Mouse (Mus musculus): ENCODE data around the gene Atp5h. TPM values are rescaled to one million over a fixed set of nuclear protein-coding genes. Genes with fewer than 3 reads are reported as not detected.
A peak's percentile ranks its signal among the peaks of the same experiment; 100 is the strongest.

Atp5h gene
- polyA plus RNA-seq, 1 experiment from 2014 or later, result 1,004 TPM

DNA sequence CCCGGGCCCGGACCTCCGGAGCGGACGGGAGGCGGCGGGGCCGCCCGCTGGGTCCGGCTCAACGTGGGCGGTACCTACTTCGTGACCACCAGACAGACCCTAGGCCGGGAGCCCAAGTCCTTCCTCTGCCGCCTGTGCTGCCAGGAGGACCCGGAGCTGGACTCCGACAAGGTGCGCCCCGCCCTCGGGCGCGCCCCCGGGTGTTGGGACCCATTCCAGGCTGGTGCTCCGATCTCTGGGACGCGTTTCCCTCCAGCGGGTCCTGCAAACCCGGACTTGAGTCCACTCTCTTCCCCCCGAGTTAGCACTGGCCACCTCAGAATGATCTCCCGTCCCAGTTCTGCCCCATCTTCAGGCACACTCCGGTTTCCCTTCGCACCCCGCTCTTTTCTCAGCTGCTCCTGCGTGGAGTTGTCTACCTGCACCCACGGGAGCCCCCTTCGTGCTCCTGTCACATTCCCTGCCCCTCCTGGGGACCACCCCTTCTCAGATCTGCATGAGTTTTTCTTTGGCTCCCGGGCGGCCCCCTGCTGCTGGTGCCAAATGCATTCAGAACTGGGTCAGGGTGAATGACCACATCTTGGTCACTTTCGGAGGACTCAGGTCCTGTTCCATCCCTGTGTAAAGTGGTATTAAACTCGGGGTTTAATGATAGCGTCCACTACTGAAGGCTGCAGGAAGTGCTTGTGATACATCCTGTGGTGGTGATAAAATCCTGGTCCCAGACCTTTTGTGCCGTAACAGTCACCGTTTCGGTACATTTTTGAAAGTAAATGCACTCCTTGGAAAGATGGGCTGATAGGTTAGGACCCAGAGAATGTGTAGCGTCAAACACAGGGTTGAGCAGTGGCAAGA is 801 bp upstream of the Atp5h start:
- Histone ChIP-seq H3K27me3 (no peaks in the 10 kb centered on the region), H3K36me3 (peaks cover 54% of the 10 kb centered on the region), H3K27ac (peak overlapping the region; percentile 90), H3K9me3 (replicated peaks) (no peaks in the 10 kb centered on the region), H3K4me1 (peaks cover 37% of the 10 kb centered on the region), H3K4me2 (peak overlapping the region; percentile 75), H3K9ac (peak overlapping the region; percentile 94), H3K4me3 (replicated peaks) (peak overlapping the region; percentile 91)
- ATAC-seq (replicated peaks; ENCODE audit: low FRiP score), result peak; percentile 77
- WGBS, result under 1% methylated on average over 45 of the region's 45 CpGs

DNA sequence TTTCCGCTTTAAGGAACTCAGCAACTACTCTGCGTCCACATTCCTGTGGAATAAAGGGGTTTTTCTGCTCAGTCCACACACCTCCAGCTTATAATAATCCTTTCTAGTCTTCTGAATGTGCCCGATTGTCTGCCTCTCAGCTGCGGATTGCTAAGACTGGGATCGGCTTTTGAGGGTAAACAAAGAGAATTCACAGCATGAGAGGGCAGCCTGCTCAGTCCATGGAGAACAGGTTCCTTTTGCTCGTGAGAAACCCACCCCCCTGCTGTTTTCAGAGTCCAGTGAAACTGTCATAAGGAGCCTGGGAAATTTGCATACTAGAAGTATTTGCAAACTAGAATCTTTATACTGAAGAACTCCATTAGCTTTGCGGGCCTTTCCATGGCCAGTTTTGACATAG is 10.2 kb downstream of the Atp5h start:
- H3K4me3 ChIP-seq (replicated peaks), result no peak overlapping the region
- no peak for ATAC-seq (replicated peaks; ENCODE audit: low FRiP score)
- no peak overlapping the region for H3K27ac ChIP-seq
- H3K9me3 ChIP-seq (replicated peaks), result no peaks in the 10 kb centered on the region
- H3K27me3 ChIP-seq, result no peaks in the 10 kb centered on the region
- no peak overlapping the region for H3K4me2 ChIP-seq
- WGBS, result 88% methylated on average over 7 of the region's 7 CpGs
- H3K36me3 ChIP-seq, result peaks cover 56% of the 10 kb centered on the region
- peaks cover 27% of the 10 kb centered on the region for H3K4me1 ChIP-seq
- no peak overlapping the region for H3K9ac ChIP-seq

DNA sequence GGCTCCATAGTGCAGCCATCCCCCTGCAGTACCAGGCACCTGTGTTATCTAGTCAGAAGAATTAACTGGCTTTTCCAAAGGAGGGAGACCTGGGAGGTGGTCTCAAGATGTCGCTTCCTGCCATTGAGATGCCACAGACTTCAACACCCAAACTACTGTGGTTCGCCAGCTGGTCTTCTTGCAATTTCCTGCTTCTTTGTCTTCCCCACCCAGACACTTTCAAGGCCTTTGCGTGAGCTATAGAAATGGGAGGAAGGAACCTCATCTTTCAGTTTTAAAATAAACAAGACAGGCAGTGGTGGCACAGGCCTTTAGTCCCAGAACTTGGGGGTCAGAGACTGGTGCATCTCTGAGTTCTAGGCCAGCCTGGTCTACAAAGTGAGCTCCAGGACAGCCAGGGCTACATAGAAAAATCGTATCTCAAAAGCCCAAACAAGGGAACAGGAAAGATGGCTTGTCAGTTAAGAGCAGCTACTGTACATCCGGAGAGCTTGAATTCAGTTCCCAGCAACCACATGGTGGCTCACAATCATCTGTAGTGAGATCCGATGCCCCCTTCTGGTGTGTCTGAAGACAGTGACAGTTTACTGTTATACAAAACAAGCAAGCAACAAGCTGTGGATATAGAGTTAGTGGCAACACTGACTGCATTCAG is 11.4 kb downstream of the Atp5h start:
- no peak overlapping the region for H3K9ac ChIP-seq
- no peaks in the 10 kb centered on the region for H3K27me3 ChIP-seq
- peaks cover 56% of the 10 kb centered on the region for H3K36me3 ChIP-seq
- no peak overlapping the region for H3K4me2 ChIP-seq
- 83% methylated on average over 6 of the region's 6 CpGs for WGBS
- no peaks in the 10 kb centered on the region for H3K9me3 ChIP-seq (replicated peaks)
- no peak overlapping the region for H3K4me3 ChIP-seq (replicated peaks)
- no peak for ATAC-seq (replicated peaks; ENCODE audit: low FRiP score)
- peaks cover 29% of the 10 kb centered on the region for H3K4me1 ChIP-seq
- peak overlapping the region; percentile 45 for H3K27ac ChIP-seq

DNA sequence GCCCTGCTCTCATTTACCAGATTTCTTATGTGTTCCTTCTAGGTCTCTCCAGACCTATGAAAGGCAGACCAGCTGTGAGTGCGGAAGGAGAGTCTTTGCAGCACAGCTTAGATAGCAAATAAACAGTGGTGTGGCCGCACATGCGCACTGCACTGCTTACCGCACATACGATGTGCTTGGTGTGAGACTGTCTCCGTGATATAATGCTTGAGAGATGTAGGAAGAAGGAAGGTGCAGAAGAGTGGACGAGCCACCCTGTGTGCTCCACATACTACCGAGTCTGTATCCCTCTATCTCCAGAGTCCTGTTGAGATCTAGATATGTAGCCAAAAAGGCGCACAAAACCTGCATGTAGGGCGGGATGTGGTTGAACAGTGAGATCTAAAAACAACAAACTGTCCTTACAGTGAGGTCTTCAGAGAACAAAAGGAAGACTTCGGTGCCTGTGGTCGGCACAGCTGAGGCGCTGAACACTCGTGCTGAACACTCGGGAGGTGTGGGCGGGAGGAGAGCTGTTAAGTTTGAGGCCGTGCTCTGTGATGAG is 12.8 kb downstream of the Atp5h start:
- no peaks in the 10 kb centered on the region for H3K9me3 ChIP-seq (replicated peaks)
- H3K4me2 ChIP-seq, result no peak overlapping the region
- no peak overlapping the region for H3K27ac ChIP-seq
- 94% methylated on average over 17 of the region's 17 CpGs for WGBS
- no peaks in the 10 kb centered on the region for H3K27me3 ChIP-seq
- peaks cover 56% of the 10 kb centered on the region for H3K36me3 ChIP-seq
- H3K4me3 ChIP-seq (replicated peaks), result no peak overlapping the region
- peaks cover 27% of the 10 kb centered on the region for H3K4me1 ChIP-seq
- no peak overlapping the region for H3K9ac ChIP-seq
- ATAC-seq (replicated peaks; ENCODE audit: low FRiP score), result no peak

DNA sequence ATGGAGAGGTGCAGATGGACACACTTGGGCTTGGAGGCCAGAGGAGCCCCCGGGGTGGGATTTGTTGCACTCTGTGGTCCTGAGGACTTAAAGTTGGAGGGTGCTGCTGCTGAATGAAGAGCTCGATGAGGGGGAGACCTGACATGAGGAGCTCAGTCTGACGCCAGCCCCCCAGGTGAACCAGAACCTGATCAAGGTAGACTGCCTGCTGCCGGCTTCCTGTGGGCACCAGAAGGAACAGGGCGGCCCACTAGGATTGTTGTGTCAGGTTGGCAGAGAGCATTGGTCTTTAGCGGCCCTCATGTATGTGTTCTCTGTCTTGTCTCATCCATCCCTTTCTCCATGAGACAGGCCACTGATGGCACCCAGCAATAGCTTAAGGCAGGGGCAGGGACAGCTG is 14.0 kb downstream of the Atp5h start:
- peaks cover 15% of the 10 kb centered on the region for H3K4me1 ChIP-seq
- H3K27ac ChIP-seq, result no peak overlapping the region
- no peak overlapping the region for H3K4me2 ChIP-seq
- no peak overlapping the region for H3K9ac ChIP-seq
- WGBS, result 94% methylated on average over 6 of the region's 6 CpGs
- H3K36me3 ChIP-seq, result peaks cover 49% of the 10 kb centered on the region
- no peaks in the 10 kb centered on the region for H3K27me3 ChIP-seq
- ATAC-seq (replicated peaks; ENCODE audit: low FRiP score), result no peak
- no peak overlapping the region for H3K4me3 ChIP-seq (replicated peaks)
- H3K9me3 ChIP-seq (replicated peaks), result no peaks in the 10 kb centered on the region

DNA sequence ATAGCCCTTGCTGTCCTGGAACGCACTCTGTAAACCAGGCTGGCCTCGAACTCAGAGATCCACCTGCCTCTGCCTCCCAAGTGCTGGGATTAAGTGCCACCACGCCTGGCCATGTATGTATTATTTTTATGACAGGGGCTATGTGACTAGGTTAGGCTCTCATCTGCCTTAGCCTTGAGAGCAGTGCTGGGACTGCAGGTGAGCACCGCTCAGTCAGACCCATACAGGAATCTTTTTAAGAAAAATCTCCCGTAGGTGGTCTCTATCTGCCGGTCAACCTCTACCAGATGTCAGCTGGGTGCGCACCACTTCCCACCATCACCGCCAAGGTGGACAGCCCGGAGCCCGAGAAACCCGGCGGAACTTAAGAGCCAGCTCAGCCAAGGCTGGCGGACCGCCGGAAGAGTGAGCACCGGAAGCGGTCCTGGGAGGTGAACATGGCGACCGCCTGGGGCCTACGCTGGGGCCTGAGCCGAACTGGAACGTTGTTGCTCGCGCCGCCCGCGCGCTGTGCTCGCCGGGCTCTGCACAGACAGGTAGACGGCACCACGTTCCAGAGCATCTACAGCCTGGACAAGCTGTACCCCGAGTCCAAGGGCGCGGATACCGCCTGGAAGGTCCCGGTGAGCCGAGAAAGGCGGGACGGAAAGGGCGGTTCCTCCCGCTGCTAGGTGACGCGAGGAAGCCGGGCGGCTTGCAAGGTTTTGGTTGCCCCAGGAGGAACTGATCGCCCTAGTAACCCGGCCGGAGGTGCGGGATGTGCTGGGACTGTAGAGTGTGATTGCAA is 16.2 kb downstream of the Atp5h start, which contains the start of gene Mrpl58:
Gene Mrpl58 (plus strand): TSS at position 415 of the 787 bp plus-strand sequence.
- WGBS, result 3% methylated on average over 50 of the region's 50 CpGs
- H3K9me3 ChIP-seq (replicated peaks), result no peaks in the 10 kb centered on the region
- H3K36me3 ChIP-seq, result peaks cover 27% of the 10 kb centered on the region
- no peaks in the 10 kb centered on the region for H3K27me3 ChIP-seq
- peak within 1 kb of the TSS; percentile 77 for H3K4me2 ChIP-seq
- H3K4me1 ChIP-seq, result peaks cover 15% of the 10 kb centered on the region
- ATAC-seq (replicated peaks; ENCODE audit: low FRiP score), result peak; percentile 95
- peak within 1 kb of the TSS; percentile 87 for H3K27ac ChIP-seq
- peak within 1 kb of the TSS; percentile 82 for H3K9ac ChIP-seq
- H3K4me3 ChIP-seq (replicated peaks), result peak within 1 kb of the TSS; percentile 81

DNA sequence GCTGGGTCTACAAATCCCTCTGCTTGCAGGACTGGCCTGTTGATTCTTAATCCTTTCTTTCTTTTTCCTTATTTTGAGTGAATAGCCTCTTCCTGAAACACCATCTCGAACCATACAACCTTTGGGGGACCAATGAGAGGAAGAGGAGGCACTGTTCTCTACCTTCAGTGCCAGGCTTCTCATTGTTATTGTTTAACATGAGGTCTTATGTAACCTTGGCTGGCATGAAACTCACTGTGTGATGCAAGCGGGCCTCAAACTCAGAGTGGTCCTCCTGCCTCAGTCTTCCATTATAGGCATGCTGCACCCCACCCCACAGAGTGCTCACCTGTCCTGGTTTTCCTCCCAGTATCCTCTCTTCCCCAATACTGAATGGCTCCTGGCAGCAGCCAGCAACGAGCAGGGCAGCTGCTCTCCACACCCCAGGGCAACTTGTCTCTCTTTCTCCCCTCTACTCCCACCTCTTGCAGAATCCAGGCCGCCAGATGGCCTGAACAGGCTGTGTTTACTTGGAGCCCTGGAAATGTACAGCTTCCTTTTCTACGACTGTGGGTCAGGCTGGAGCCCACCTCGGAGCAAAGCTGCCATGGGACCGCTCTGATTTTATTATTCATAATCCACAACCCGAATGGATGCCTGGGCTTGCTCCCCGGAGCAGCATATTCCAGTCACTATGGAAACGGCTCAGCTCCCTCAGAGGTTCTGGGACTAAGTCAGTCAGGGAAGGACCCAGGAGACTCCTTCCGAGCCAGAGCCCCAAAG is 19.0 kb downstream of the Atp5h start:
- Histone ChIP-seq H3K4me3 (replicated peaks) (no peak overlapping the region), H3K4me1 (peaks cover 15% of the 10 kb centered on the region), H3K9ac (no peak overlapping the region), H3K36me3 (peaks cover 4% of the 10 kb centered on the region; the same call in 1 of the 2 replicates), H3K9me3 (replicated peaks) (no peaks in the 10 kb centered on the region), H3K27me3 (no peaks in the 10 kb centered on the region), H3K4me2 (no peak overlapping the region), H3K27ac (no peak overlapping the region)
- no peak for ATAC-seq (replicated peaks; ENCODE audit: low FRiP score)
- WGBS, result 45% methylated on average over 11 of the region's 11 CpGs

DNA sequence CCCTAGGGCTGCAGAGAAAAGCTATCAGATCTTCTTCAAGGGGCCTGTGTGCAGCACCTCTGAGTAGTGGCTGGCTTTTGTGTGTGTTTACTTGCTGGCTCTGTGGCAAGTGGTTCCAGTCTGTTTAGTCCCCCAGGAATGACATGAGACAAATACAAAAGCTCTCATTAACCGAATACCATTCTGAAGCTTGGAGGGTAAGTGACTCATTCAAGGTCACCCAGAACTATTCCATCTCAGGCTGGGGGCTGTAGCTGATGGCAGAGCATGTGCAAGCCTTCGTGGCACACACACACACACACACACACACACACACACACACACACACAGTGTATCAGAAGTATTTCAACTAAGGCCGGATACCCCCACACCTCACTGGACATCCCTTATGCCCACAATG is 19.6 kb downstream of the Atp5h start:
- peaks cover 15% of the 10 kb centered on the region for H3K4me1 ChIP-seq
- peaks cover 10% of the 10 kb centered on the region; the same call in 1 of the 2 replicates for H3K36me3 ChIP-seq
- H3K9ac ChIP-seq, result no peak overlapping the region
- H3K4me2 ChIP-seq, result no peak overlapping the region
- ATAC-seq (replicated peaks; ENCODE audit: low FRiP score), result no peak
- 70% methylated on average over 3 of the region's 3 CpGs for WGBS
- no peaks in the 10 kb centered on the region for H3K27me3 ChIP-seq
- H3K4me3 ChIP-seq (replicated peaks), result no peak overlapping the region
- no peaks in the 10 kb centered on the region for H3K9me3 ChIP-seq (replicated peaks)
- H3K27ac ChIP-seq, result no peak overlapping the region

DNA sequence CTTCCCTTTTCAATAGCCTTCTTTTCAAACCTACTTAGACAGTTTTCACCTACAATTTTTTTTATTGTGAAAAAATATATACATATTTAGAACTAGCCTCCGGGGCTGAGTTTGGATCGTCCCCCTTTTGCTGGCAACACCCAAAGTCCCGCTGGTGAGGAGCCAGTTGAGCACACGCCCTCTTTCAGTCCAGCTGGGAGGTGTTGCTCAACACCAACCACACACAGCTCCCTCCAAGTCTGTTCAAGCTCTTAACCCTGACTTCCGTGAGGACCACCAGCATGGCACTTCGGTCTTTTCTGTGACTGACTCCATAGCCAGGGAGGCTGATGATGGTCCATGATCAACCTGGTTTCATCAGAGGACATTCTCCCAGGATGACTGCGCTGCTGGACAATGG is 21.7 kb downstream of the Atp5h start:
- Histone ChIP-seq H3K9me3 (replicated peaks) (no peaks in the 10 kb centered on the region), H3K4me2 (no peak overlapping the region), H3K27ac (no peak overlapping the region), H3K27me3 (no peaks in the 10 kb centered on the region), H3K4me1 (peaks cover 1% of the 10 kb centered on the region; the same call in 1 of the 2 replicates), H3K36me3 (peaks cover 30% of the 10 kb centered on the region), H3K4me3 (replicated peaks) (no peak overlapping the region), H3K9ac (no peak overlapping the region)
- WGBS, result 82% methylated on average over 7 of the region's 7 CpGs
- ATAC-seq (replicated peaks; ENCODE audit: low FRiP score), result no peak

DNA sequence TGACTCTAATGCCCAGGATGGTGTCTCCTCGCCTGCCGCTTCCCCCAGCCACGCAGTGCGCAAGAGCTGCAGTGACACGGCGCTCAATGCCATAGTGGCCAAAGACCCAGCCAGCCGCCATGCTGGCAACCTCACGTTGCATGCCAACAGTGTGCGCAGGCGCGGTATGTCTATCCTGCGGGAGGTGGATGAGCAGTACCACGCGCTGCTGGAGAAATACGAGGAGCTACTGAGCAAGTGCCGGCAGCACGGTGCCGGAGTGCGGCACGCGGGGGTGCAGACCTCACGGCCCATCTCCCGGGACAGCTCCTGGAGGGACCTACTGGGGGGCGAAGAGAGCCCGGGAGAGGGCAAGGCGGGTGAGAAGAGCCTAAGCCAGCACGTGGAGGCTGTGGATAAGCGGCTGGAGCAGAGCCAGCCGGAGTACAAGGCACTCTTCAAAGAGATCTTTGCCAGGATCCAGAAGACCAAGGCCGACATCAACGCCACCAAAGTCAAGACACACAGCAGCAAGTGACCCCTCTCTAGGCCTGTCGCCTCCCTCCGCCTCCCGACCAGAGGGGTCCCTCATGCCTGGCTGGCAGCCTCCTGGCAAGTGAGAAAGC is 25.9 kb downstream of the Atp5h start:
- H3K27ac ChIP-seq, result no peak overlapping the region
- WGBS, result 63% methylated on average over 34 of the region's 34 CpGs
- peaks cover 57% of the 10 kb centered on the region for H3K36me3 ChIP-seq
- H3K9me3 ChIP-seq (replicated peaks), result no peaks in the 10 kb centered on the region
- ATAC-seq (replicated peaks; ENCODE audit: low FRiP score), result no peak
- peak overlapping the region; percentile 45 for H3K4me2 ChIP-seq
- no peaks in the 10 kb centered on the region for H3K27me3 ChIP-seq
- no peaks in the 10 kb centered on the region for H3K4me1 ChIP-seq
- H3K4me3 ChIP-seq (replicated peaks), result peak overlapping the region; percentile 16
- no peak overlapping the region for H3K9ac ChIP-seq

DNA sequence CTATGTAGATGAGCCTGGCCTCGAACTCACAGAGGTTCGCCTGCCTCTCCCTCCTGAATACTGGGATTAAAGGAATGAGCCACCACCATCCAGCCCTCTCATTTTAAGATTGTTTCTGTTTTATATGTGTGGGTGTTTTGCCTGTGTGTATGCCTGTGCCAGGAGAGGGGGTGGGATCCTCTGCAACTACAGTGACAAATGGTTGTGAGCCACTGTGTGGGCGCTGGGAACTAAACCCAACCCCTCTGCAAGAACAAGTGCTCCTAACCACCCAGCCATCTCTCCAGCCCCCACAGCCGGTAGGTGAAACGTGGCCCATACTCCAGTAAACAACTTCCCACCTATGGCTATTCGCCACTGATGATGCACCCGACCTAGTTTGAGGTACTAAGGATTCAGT is 28.4 kb downstream of the Atp5h start:
- WGBS, result 85% methylated on average over 7 of the region's 7 CpGs
- Histone ChIP-seq H3K27ac (no peak overlapping the region), H3K4me2 (no peak overlapping the region), H3K9me3 (replicated peaks) (no peaks in the 10 kb centered on the region), H3K27me3 (no peaks in the 10 kb centered on the region), H3K4me3 (replicated peaks) (no peak overlapping the region), H3K4me1 (no peaks in the 10 kb centered on the region), H3K9ac (no peak overlapping the region), H3K36me3 (peaks cover 57% of the 10 kb centered on the region)
- ATAC-seq (replicated peaks; ENCODE audit: low FRiP score), result no peak
